Mouse (Mus musculus): Measurements from ENCODE around the gene Mrps23. TPM values are rescaled to one million over a fixed set of nuclear protein-coding genes. Genes with fewer than 3 reads are reported as not detected.

Mrps23 gene
- total and polyA plus RNA-seq, 2 experiments from 2014 or later, result 156 to 240 TPM

DNA sequence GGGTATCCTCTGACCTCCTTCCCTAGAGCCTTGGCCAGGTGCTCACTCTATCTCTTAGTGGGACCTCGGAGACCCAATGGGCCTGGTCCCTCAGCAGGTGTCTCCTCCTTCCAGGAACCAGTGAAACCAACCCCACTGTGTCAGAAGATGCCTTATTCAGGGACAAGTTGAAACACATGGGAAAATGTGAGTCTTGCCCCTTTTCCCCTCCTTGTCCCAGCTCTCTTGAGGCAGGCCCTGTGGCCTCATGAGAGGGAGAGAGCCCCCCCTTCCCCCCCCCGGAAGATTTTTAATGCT, 17.3 kb upstream of the Mrps23 start:
- peaks cover 7% of the 10 kb centered on the region; the same call in 1 of the 2 replicates for H3K36me3 ChIP-seq (replicated peaks; ENCODE audit: control insufficient read depth, insufficient read depth, low read length)
- H3K27me3 ChIP-seq (ENCODE audit: control insufficient read depth, insufficient read depth, low read length), result peaks cover 7% of the 10 kb centered on the region; the same call in 1 of the 2 replicates
- ATAC-seq (ENCODE audit: insufficient read depth, low read depth) (no peak), DNase-seq (ENCODE audit: low spot score) (no peak)
- peaks cover 4% of the 10 kb centered on the region; the same call in 1 of the 2 replicates for H3K4me1 ChIP-seq (ENCODE audit: control insufficient read depth, insufficient read depth)
- TF ChIP-seq CTCF (IDR thresholded peaks at IDR 0.05; ENCODE audit: low read depth) (no peak), EP300 (IDR thresholded peaks at IDR 0.05; ENCODE audit: low read depth) (no peak)
- peak overlapping the region; percentile 65 for H3K27ac ChIP-seq (ENCODE audit: low read depth)
- WGBS, result 54% methylated on average over 2 of the region's 2 CpGs
- H3K9me3 ChIP-seq (replicated peaks; ENCODE audit: control insufficient read depth, low read length), result no peaks in the 10 kb centered on the region
- H3K4me3 ChIP-seq (ENCODE audit: low read depth, low read length), result no peak overlapping the region
- peak overlapping the region; percentile 56; the same call in 1 of the 2 replicates for H3K4me2 ChIP-seq (ENCODE audit: low read depth, low read length)
- H3K9ac ChIP-seq (replicated peaks; ENCODE audit: low read depth, low read length), result no peak overlapping the region

DNA sequence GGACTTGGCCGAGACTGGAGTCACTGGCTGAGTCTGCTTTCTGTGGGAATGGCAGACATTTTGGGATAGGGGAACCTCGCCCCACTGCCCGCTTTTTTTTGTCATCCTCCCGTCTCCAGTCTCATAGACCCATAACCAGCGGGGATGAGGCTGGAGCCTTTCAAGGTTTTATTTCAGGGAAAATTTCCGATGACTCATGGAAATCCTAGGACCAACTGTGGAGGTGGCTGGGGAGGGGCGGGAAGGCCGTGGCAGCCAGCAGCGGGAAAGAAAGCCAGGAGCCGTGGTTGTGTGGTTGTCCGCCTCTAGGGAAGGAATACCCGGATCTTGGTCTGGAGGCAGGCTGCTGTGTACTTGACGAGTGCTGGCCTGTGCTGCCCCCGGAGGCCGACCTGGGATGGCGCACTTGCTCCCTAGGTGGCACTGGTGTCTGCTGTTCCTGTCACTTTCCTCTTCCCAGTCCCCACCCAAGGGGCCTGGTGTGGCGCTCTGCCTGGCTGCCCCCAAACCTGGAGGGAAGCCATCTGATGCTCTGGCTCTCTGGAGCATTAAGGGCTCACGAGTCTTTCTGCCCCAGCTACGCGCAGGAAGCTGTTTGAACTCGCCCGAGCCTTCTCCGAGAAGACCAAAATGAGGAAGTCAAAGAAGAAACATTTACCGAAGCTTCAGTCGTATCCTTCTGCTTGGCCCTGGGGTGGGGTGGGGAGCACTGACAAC, 16.6 kb upstream of the Mrps23 start:
- H3K36me3 ChIP-seq (replicated peaks; ENCODE audit: control insufficient read depth, insufficient read depth, low read length), result peaks cover 7% of the 10 kb centered on the region; the same call in 1 of the 2 replicates
- TF ChIP-seq CTCF (IDR thresholded peaks at IDR 0.05; ENCODE audit: low read depth) (peak; percentile 95), EP300 (IDR thresholded peaks at IDR 0.05; ENCODE audit: low read depth) (peak; percentile 84)
- peak overlapping the region; percentile 65 for H3K27ac ChIP-seq (ENCODE audit: low read depth)
- H3K4me2 ChIP-seq (ENCODE audit: low read depth, low read length), result peak overlapping the region; percentile 56
- no peaks in the 10 kb centered on the region for H3K4me1 ChIP-seq (ENCODE audit: control insufficient read depth, insufficient read depth)
- ATAC-seq (ENCODE audit: insufficient read depth, low read depth), result peak; percentile 96
- peak overlapping the region; percentile 40; the same call in 1 of the 2 replicates for H3K9ac ChIP-seq (replicated peaks; ENCODE audit: low read depth, low read length)
- WGBS, result 11% methylated on average over 25 of the region's 25 CpGs
- peak overlapping the region; percentile 13; the same call in 1 of the 2 replicates for H3K4me3 ChIP-seq (ENCODE audit: low read depth, low read length)
- peaks cover 12% of the 10 kb centered on the region for H3K27me3 ChIP-seq (ENCODE audit: control insufficient read depth, insufficient read depth, low read length)
- H3K9me3 ChIP-seq (replicated peaks; ENCODE audit: control insufficient read depth, low read length), result no peaks in the 10 kb centered on the region
- DNase-seq (ENCODE audit: low spot score), result peak; percentile 97

DNA sequence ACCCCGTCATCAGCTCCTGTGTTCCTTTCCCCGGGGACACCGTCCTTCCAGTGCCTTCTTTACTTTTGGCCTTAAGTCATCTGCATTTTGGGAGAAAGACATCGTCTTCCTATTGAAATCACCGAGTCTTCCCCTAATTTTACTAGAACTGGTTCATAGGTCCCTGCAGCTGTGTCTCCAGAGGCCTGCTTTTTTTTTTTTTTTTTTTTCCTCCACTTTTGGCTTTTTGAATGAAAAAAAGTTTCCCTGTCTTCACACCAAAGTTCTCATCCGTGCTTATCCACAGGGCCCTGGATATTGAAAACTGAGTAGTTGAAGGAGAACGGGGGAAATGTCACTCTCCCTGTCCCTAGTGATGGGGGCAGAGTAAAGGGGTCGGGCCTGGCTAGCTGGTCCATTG, 16.0 kb upstream of the Mrps23 start:
- Histone ChIP-seq H3K4me3 (ENCODE audit: low read depth, low read length) (no peak overlapping the region), H3K9me3 (replicated peaks; ENCODE audit: control insufficient read depth, low read length) (no peaks in the 10 kb centered on the region), H3K36me3 (replicated peaks; ENCODE audit: control insufficient read depth, insufficient read depth, low read length) (peaks cover 6% of the 10 kb centered on the region; the same call in 1 of the 2 replicates), H3K27me3 (ENCODE audit: control insufficient read depth, insufficient read depth, low read length) (peaks cover 17% of the 10 kb centered on the region), H3K9ac (replicated peaks; ENCODE audit: low read depth, low read length) (peak overlapping the region; percentile 40; the same call in 1 of the 2 replicates), H3K27ac (ENCODE audit: low read depth) (0 out of 2 replicates have a peak overlapping the region, but pooled peaks have one; percentile 65), H3K4me1 (ENCODE audit: control insufficient read depth, insufficient read depth) (peaks cover 4% of the 10 kb centered on the region), H3K4me2 (ENCODE audit: low read depth, low read length) (peak overlapping the region; percentile 56)
- DNase-seq (ENCODE audit: low spot score) (no peak), ATAC-seq (ENCODE audit: insufficient read depth, low read depth) (no peak)
- TF ChIP-seq CTCF (IDR thresholded peaks at IDR 0.05; ENCODE audit: low read depth) (no peak), EP300 (IDR thresholded peaks at IDR 0.05; ENCODE audit: low read depth) (no peak)
- WGBS, result 69% methylated on average over 8 of the region's 8 CpGs

- Histone ChIP-seq H3K9me3 (replicated peaks; ENCODE audit: control insufficient read depth, low read length) (no peaks in the 10 kb centered on the region), H3K36me3 (replicated peaks; ENCODE audit: control insufficient read depth, insufficient read depth, low read length) (peaks cover 2% of the 10 kb centered on the region; the same call in 1 of the 2 replicates), H3K9ac (replicated peaks; ENCODE audit: low read depth, low read length) (no peak overlapping the region), H3K27me3 (ENCODE audit: control insufficient read depth, insufficient read depth, low read length) (peaks cover 21% of the 10 kb centered on the region), H3K4me2 (ENCODE audit: low read depth, low read length) (no peak overlapping the region), H3K4me1 (ENCODE audit: control insufficient read depth, insufficient read depth) (peaks cover 8% of the 10 kb centered on the region), H3K27ac (ENCODE audit: low read depth) (no peak overlapping the region), H3K4me3 (ENCODE audit: low read depth, low read length) (no peak overlapping the region)
- DNase-seq (ENCODE audit: low spot score), result no peak
- ATAC-seq (ENCODE audit: insufficient read depth, low read depth), result no peak
- no peak for TF ChIP-seq EP300 (IDR thresholded peaks at IDR 0.05; ENCODE audit: low read depth)
- TF ChIP-seq CTCF (IDR thresholded peaks at IDR 0.05; ENCODE audit: low read depth), result no peak
- 96% methylated on average over 7 of the region's 7 CpGs for WGBS
Measured at GRCm38 (mm10) chr11:88188635-88189034, 15.6 kb upstream of the Mrps23 start.

DNA sequence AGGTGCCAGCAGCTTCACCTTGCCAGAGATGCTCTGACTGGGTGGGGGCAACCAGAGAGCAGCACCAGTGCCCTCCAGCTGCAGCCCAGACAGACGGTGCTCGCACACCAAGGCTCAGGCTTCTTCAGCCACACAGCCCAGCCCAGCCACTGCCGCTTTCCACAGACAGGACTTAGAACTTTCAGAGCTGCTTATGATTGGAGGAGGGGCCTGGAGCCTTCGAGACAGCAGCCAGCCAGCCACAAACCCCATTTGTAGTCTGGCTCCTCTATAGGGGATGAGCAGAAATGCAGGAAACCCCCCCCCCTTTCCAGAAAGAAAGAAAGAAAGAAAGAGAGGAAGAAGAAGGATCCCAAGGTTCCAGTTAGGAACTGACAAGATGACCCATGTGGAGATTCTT, 11.6 kb upstream of the Mrps23 start:
- ATAC-seq (ENCODE audit: insufficient read depth, low read depth) (no peak), DNase-seq (ENCODE audit: low spot score) (no peak)
- TF ChIP-seq CTCF (IDR thresholded peaks at IDR 0.05; ENCODE audit: low read depth) (peak; percentile 12; the same call in 1 of the 2 replicates), EP300 (IDR thresholded peaks at IDR 0.05; ENCODE audit: low read depth) (no peak)
- Histone ChIP-seq H3K9me3 (replicated peaks; ENCODE audit: control insufficient read depth, low read length) (no peaks in the 10 kb centered on the region), H3K27me3 (ENCODE audit: control insufficient read depth, insufficient read depth, low read length) (peaks cover 26% of the 10 kb centered on the region), H3K4me2 (ENCODE audit: low read depth, low read length) (no peak overlapping the region), H3K9ac (replicated peaks; ENCODE audit: low read depth, low read length) (no peak overlapping the region), H3K4me1 (ENCODE audit: control insufficient read depth, insufficient read depth) (peaks cover 17% of the 10 kb centered on the region), H3K27ac (ENCODE audit: low read depth) (no peak overlapping the region), H3K36me3 (replicated peaks; ENCODE audit: control insufficient read depth, insufficient read depth, low read length) (no peaks in the 10 kb centered on the region), H3K4me3 (ENCODE audit: low read depth, low read length) (no peak overlapping the region)
- 33% methylated on average over 4 of the region's 4 CpGs for WGBS

Data from heart, postnatal 0 days (tissue).